Mouse (Mus musculus): Measurements from ENCODE around the gene Tekt5. TPM values are rescaled to one million over a fixed set of nuclear protein-coding genes. Genes with fewer than 3 reads are reported as not detected.

Tekt5 gene
- total and polyA plus RNA-seq, 3 experiments: 0.18 TPM; not detected in 2

DNA sequence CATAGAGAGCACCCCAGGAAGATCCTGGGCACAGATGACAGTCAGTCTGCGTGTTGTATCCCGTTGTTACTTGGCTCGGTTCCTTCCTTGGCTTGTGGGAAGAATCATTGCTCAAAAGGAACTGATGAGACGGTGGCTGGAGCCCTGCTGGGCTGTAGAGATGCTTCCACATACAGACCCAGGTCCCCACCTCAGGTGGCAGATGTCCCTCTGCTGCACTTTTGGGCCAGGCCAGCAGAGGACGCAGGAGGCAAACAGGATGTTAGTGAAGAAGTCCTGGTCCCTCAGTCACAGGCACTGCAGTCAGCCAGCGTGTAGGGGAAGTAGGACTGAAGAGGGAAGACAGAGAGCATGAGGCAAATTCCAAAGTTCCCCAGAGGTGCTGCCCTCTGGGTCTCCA is 20.7 kb upstream of the Tekt5 start:
- WGBS: 77% methylated on average over 6 of the region's 6 CpGs
- H3K27ac ChIP-seq: no peak overlapping the region
- no peaks in the 10 kb centered on the region for H3K4me1 ChIP-seq (ENCODE audit: control insufficient read depth, insufficient read depth, low read length)
- H3K36me3 ChIP-seq (ENCODE audit: control insufficient read depth, insufficient read depth, low read length): no peaks in the 10 kb centered on the region
- intact Hi-C loops (cut with DNase I): loop anchor here (2.0 kb wide), 1 partner anchor 105 kb away; no protein-coding TSS in a partner anchor
- no peak overlapping the region for H3K4me3 ChIP-seq
- DNase-seq: peak; percentile 55 to 59
- H3K27me3 ChIP-seq (ENCODE audit: control insufficient read depth, insufficient read depth, low read length): no peaks in the 10 kb centered on the region
- TF ChIP-seq EP300 (IDR thresholded peaks at IDR 0.05; ENCODE audit: insufficient read depth, low read depth, low read length) (no peak), POLR2A (IDR thresholded peaks at IDR 0.05; ENCODE audit: insufficient read depth, low read depth, low read length) (no peak), CTCF (IDR thresholded peaks at IDR 0.05) (peak; percentile 50)
- H3K9ac ChIP-seq (ENCODE audit: low read depth, low read length): no peak overlapping the region
- H3K79me2 ChIP-seq (replicated peaks; ENCODE audit: control insufficient read depth, insufficient read depth, low read length): no peaks in the 10 kb centered on the region

DNA sequence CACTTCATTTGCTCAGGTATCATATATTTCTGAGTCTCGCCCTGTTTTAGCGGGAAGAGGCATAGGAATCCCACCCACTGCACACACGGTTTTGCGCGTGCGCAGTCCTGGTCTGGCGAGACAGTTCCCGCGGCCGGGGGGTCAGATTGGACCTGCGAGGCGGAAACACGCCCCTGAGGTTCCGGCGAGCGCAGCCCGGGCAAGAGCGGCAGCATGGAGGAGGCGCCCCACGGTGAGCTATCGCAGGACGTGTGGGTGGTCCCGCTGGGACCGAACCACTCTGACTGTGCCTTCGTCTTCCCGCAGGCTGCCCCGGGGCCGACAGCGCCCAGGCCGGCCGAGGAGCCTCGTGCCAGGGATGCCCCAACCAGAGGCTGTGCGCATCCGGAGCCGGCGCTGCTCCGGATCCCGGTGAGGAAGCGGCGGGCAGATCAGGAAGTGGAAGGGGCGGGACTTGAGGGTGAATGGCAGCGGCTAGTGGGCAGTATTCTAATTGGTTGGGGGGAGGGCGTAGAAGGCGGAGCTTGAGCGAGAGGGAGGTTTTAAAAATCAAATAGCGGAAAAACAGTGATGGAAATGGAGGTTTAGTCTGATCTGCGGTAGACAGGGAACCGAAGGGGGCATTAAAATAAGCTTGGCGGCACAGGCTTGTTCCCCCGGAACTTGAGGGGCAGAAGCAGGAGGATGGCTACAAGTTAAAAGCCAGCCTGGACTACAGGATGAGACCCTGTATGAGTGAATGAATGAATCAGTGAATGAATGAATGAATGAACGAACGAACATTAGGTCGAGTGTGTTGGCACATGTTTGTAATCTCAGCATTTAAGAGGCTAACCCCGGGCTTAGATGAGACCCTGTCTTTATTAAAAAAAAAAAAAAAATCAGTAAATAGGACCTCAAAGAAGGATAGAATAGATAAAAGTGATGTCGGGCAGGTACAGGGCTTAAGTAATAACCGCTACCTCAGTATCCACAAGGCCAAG is 16.8 kb upstream of the Tekt5 start, which contains the start of gene Nubp1:
TSS of gene Nubp1 (plus strand) at position 185 of the 983 bp plus-strand sequence.
- intact Hi-C loops (cut with DNase I): loop anchor here (5.0 kb wide), 1 partner anchor 130 kb away; the partner anchor contains the start of gene Dexi
- no peaks in the 10 kb centered on the region for H3K79me2 ChIP-seq (replicated peaks; ENCODE audit: control insufficient read depth, insufficient read depth, low read length)
- WGBS: 2% methylated on average over 56 of the region's 56 CpGs
- DNase-seq: peak; percentile 93 to 97
- TF ChIP-seq CTCF (IDR thresholded peaks at IDR 0.05) (0 out of 2 replicates have a peak, but pooled peaks have one; percentile 12), EP300 (IDR thresholded peaks at IDR 0.05; ENCODE audit: insufficient read depth, low read depth, low read length) (no peak), POLR2A (IDR thresholded peaks at IDR 0.05; ENCODE audit: insufficient read depth, low read depth, low read length) (peak; percentile 72)
- no peaks in the 10 kb centered on the region for H3K27me3 ChIP-seq (ENCODE audit: control insufficient read depth, insufficient read depth, low read length)
- H3K27ac ChIP-seq: peak within 1 kb of the TSS; percentile 94
- no peaks in the 10 kb centered on the region for H3K4me1 ChIP-seq (ENCODE audit: control insufficient read depth, insufficient read depth, low read length)
- peak within 1 kb of the TSS; percentile 83 for H3K4me3 ChIP-seq
- H3K9ac ChIP-seq (ENCODE audit: low read depth, low read length): peak within 1 kb of the TSS; percentile 84
- H3K36me3 ChIP-seq (ENCODE audit: control insufficient read depth, insufficient read depth, low read length): no peaks in the 10 kb centered on the region

DNA sequence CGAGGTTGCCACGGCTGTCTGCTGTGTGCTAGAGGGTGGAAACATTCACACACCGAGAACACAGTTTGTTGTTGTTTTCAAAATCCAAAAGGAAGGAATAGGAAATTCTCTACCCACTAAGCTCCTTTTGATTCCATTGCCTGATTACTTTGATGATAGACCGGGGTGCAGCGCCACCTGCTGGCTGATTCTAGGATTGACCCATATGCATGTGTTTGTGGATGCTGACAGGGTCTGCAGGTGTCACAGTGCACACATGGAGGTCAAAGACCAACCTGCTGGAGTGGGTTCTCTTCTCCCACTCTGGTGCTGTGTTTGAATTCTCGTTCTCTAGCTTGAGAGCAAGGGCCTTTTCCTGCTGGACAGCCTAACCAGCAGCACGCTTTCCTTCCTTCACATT is 3.9 kb upstream of the Tekt5 start:
- no peaks in the 10 kb centered on the region for H3K4me1 ChIP-seq (ENCODE audit: control insufficient read depth, insufficient read depth, low read length)
- H3K4me3 ChIP-seq: no peak overlapping the region
- H3K27me3 ChIP-seq (ENCODE audit: control insufficient read depth, insufficient read depth, low read length): no peaks in the 10 kb centered on the region
- 24% methylated on average over 7 of the region's 7 CpGs for WGBS
- no peak overlapping the region for H3K9ac ChIP-seq (ENCODE audit: low read depth, low read length)
- no peaks in the 10 kb centered on the region for H3K79me2 ChIP-seq (replicated peaks; ENCODE audit: control insufficient read depth, insufficient read depth, low read length)
- peak; percentile 71 to 88 for DNase-seq
- intact Hi-C loops (cut with DNase I): loop anchor here (5.0 to 10.0 kb wide), 2 partner anchors 123 to 314 kb away; no protein-coding TSS in a partner anchor
- H3K36me3 ChIP-seq (ENCODE audit: control insufficient read depth, insufficient read depth, low read length): no peaks in the 10 kb centered on the region
- TF ChIP-seq CTCF (IDR thresholded peaks at IDR 0.05): peak; percentile 94
- no peak for TF ChIP-seq POLR2A (IDR thresholded peaks at IDR 0.05; ENCODE audit: insufficient read depth, low read depth, low read length)
- peak; percentile 87; the same call in 1 of the 2 replicates for TF ChIP-seq EP300 (IDR thresholded peaks at IDR 0.05; ENCODE audit: insufficient read depth, low read depth, low read length)
- no peak overlapping the region for H3K27ac ChIP-seq

DNA sequence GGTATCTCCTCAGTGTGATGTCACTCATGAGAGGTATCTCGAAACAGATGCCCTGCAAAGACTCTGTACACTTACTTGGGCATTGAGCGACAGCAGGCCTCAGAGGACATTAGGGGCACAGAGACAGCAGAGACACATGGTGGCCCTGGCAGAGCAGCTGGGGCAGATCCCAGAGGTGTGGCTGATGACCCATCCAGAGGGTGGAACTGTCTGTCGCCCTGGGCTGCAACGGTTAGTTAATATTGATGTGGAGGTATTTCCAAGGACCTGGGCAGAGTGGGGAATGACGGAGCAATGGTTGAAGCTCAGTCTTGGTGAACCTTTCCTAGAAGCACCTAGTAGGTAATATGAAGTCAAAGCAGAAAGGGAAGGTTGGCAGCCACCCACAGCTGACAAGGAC is 3.5 kb upstream of the Tekt5 start:
- no peaks in the 10 kb centered on the region for H3K79me2 ChIP-seq (replicated peaks; ENCODE audit: control insufficient read depth, insufficient read depth, low read length)
- 67% methylated on average over 5 of the region's 5 CpGs for WGBS
- intact Hi-C loops (cut with DNase I): loop anchor here (5.0 to 10.0 kb wide), 2 partner anchors 124 to 314 kb away; no protein-coding TSS in a partner anchor
- no peak for TF ChIP-seq EP300 (IDR thresholded peaks at IDR 0.05; ENCODE audit: insufficient read depth, low read depth, low read length)
- no peak for TF ChIP-seq CTCF (IDR thresholded peaks at IDR 0.05)
- TF ChIP-seq POLR2A (IDR thresholded peaks at IDR 0.05; ENCODE audit: insufficient read depth, low read depth, low read length): no peak
- H3K27ac ChIP-seq: no peak overlapping the region
- H3K27me3 ChIP-seq (ENCODE audit: control insufficient read depth, insufficient read depth, low read length): no peaks in the 10 kb centered on the region
- no peaks in the 10 kb centered on the region for H3K36me3 ChIP-seq (ENCODE audit: control insufficient read depth, insufficient read depth, low read length)
- no peak overlapping the region for H3K4me3 ChIP-seq
- DNase-seq: no peak
- no peaks in the 10 kb centered on the region for H3K4me1 ChIP-seq (ENCODE audit: control insufficient read depth, insufficient read depth, low read length)
- no peak overlapping the region for H3K9ac ChIP-seq (ENCODE audit: low read depth, low read length)

DNA sequence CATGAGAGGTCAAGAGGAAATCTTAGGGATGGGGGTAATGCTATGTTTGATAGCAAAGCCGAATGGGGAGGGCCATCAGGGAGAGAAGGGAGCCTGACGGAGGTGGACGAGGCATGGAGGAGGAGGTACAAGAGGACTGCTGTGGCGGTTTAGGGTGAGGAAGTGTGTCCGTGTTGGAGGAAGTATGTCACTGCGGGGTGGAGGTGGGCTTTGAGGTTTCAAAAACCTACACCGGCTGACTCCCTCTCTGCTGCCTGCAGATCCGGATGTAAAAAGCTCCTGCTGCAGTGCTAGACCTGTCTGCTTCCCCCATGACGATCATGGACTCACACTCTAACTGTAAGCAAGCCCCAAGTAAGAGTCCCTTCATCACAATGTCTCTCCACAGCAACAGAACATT is 2.7 kb downstream of the Tekt5 start:
- TF ChIP-seq EP300 (IDR thresholded peaks at IDR 0.05; ENCODE audit: insufficient read depth, low read depth, low read length) (no peak), CTCF (IDR thresholded peaks at IDR 0.05) (no peak), POLR2A (IDR thresholded peaks at IDR 0.05; ENCODE audit: insufficient read depth, low read depth, low read length) (no peak)
- Histone ChIP-seq H3K4me3 (no peak overlapping the region), H3K9ac (ENCODE audit: low read depth, low read length) (no peak overlapping the region), H3K27ac (no peak overlapping the region), H3K27me3 (ENCODE audit: control insufficient read depth, insufficient read depth, low read length) (0 out of 2 replicates have a peak, but pooled peaks cover 2% of the 10 kb centered on the region), H3K79me2 (replicated peaks; ENCODE audit: control insufficient read depth, insufficient read depth, low read length) (no peaks in the 10 kb centered on the region), H3K36me3 (ENCODE audit: control insufficient read depth, insufficient read depth, low read length) (no peaks in the 10 kb centered on the region), H3K4me1 (ENCODE audit: control insufficient read depth, insufficient read depth, low read length) (no peaks in the 10 kb centered on the region)
- DNase-seq: no peak
- WGBS: 69% methylated on average over 9 of the region's 9 CpGs
- intact Hi-C loops (cut with DNase I): loop anchor here (2.0 to 10.0 kb wide), 2 partner anchors 112 to 308 kb away; no protein-coding TSS in a partner anchor

Data from heart, adult 2 months (tissue).